Mouse (Mus musculus): ENCODE measurements around the gene Atp5c1. TPM values are rescaled to one million over a fixed set of nuclear protein-coding genes. Genes with fewer than 3 reads are reported as not detected.

The Atp5c1 gene
- polyA plus RNA-seq (2015; fragmentation: Nextera tagmentation; extraction: Ambion mirVana) = 1,497 and 1,501 TPM in 2 replicates

DNA sequence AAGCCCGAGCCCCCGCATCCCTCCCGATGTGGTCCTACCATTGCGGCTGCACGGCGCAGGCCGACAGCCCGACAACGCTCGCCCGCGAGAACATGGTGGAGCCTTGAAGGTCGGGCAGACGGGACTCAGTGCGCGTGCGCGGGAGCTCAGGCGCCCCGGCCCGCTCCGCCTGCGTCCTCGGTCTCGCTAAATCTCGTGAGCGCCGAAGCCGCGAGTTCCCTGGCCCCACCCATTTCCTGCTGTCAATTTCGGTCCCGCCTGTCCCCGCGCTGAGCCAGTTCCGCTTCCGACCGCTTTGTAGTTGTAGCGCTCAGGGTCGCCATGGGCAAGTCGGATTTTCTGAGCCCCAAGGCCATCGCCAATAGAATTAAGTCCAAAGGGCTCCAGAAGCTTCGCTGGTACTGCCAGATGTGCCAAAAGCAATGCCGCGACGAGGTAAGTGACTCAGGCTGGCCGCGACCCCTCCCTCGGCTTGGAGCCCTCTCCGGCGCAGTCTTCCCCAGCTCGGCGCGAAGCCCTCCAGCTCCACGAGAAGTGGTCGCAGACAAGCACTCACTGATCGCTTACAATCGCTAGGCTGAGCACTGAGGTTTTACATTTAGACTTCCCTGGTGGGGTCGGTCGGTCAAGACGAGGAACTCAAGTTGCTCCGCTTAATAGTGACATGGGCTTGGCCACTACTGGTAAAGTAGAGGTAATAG is at the start of gene Atp5c1, which contains the start of gene Kin:
Gene Atp5c1 (minus strand): TSS at position 201 of the 701 bp plus-strand sequence.
Gene Kin (plus strand): TSS at position 284 of the 701 bp plus-strand sequence.
- ATAC-seq (replicated peaks; ENCODE audit: extremely low read depth, insufficient read depth, low FRiP score) = peak; percentile 97
- under 1% methylated on average over 61 of the region's 61 CpGs for WGBS
- Histone ChIP-seq H3K4me2 (ENCODE audit: low read depth, low read length) (peak within 1 kb of the TSS; percentile 87), H3K36me3 (ENCODE audit: control insufficient read depth, insufficient read depth) (peaks cover 3% of the 10 kb centered on the region; the same call in 1 of the 2 replicates), H3K4me3 (ENCODE audit: low read length) (peak within 1 kb of the TSS; percentile 87), H3K4me1 (ENCODE audit: control insufficient read depth, insufficient read depth, low read length) (peaks cover 38% of the 10 kb centered on the region), H3K9me3 (replicated peaks; ENCODE audit: control insufficient read depth, low read length) (no peaks in the 10 kb centered on the region), H3K27ac (ENCODE audit: low read length) (peak within 1 kb of the TSS; percentile 96), H3K9ac (ENCODE audit: low read length) (peak within 1 kb of the TSS; percentile 99), H3K27me3 (ENCODE audit: control insufficient read depth, insufficient read depth, low read length) (no peaks in the 10 kb centered on the region)

DNA sequence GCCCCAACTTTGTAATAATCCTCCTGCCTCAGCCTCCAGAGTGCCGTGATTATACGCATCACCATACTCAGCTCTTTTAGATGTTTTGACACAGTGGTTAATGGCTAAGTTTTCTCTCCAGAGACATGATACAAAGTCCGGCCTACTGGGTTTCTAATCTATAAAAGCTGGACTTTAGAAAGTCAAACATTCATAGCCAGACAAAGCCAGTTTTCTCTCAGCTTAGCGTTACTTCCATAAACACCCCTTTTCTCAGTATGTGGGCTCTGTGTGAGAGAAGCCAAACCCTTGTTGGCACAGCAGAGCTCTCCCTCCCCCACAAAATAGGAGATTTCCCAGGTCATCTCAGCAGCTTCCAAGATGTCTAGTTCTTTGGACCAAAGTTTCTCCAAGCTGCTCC is 48.3 kb upstream of the Atp5c1 start:
- Histone ChIP-seq H3K4me3 (ENCODE audit: low read length) (no peak overlapping the region), H3K9me3 (replicated peaks; ENCODE audit: control insufficient read depth, low read length) (no peaks in the 10 kb centered on the region), H3K27ac (ENCODE audit: low read length) (no peak overlapping the region), H3K4me2 (ENCODE audit: low read depth, low read length) (no peak overlapping the region), H3K4me1 (ENCODE audit: control insufficient read depth, insufficient read depth, low read length) (no peaks in the 10 kb centered on the region), H3K27me3 (ENCODE audit: control insufficient read depth, insufficient read depth, low read length) (no peaks in the 10 kb centered on the region), H3K36me3 (ENCODE audit: control insufficient read depth, insufficient read depth) (no peaks in the 10 kb centered on the region), H3K9ac (ENCODE audit: low read length) (no peak overlapping the region)
- WGBS = 77% methylated on average over 4 of the region's 4 CpGs
- ATAC-seq (replicated peaks; ENCODE audit: extremely low read depth, insufficient read depth, low FRiP score) = no peak

DNA sequence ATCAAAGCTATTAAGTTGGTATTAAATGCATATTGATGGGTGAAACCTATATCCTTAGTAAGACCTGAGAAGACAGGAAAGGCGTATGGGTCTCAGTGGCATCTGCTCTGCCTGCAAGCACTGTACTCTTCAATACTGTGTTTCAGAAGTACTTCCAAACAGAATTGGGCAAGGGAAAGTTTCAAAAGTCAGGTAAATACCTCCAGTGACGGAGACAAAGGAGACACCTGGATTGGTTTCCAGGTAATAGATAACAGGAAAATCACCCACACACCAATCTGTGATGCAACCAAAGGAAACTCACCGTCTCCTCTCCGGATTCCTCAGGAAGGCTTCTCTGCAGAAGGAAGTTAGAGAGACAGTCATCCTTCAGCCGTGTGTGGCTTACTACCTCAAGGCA is 47.2 kb upstream of the Atp5c1 start:
- no peak overlapping the region for H3K4me2 ChIP-seq (ENCODE audit: low read depth, low read length)
- H3K4me3 ChIP-seq (ENCODE audit: low read length) = no peak overlapping the region
- H3K9ac ChIP-seq (ENCODE audit: low read length) = no peak overlapping the region
- H3K27ac ChIP-seq (ENCODE audit: low read length) = no peak overlapping the region
- no peaks in the 10 kb centered on the region for H3K36me3 ChIP-seq (ENCODE audit: control insufficient read depth, insufficient read depth)
- H3K9me3 ChIP-seq (replicated peaks; ENCODE audit: control insufficient read depth, low read length) = no peaks in the 10 kb centered on the region
- WGBS = 80% methylated on average over 5 of the region's 5 CpGs
- no peaks in the 10 kb centered on the region for H3K4me1 ChIP-seq (ENCODE audit: control insufficient read depth, insufficient read depth, low read length)
- no peak for ATAC-seq (replicated peaks; ENCODE audit: extremely low read depth, insufficient read depth, low FRiP score)
- no peaks in the 10 kb centered on the region for H3K27me3 ChIP-seq (ENCODE audit: control insufficient read depth, insufficient read depth, low read length)

DNA sequence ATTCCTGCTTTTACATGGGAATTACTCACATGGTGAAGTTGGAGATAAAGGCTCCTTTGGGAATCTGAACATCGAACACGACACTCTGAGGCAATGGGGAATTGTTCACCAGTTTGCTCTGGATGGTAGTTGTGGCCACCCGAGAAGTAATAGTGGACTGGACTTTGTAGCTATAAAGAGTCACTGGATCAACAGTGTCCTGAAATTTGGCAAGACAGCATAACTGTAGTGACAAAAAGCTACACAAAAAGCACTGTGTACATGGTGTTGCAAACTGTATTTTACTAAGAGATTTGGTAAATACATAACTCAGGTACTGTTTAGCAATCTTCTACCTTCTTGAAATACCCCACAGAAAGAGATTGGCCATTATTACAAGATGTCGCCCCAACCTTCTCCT is 45.8 kb upstream of the Atp5c1 start:
- Histone ChIP-seq H3K9ac (ENCODE audit: low read length) (no peak overlapping the region), H3K27me3 (ENCODE audit: control insufficient read depth, insufficient read depth, low read length) (no peaks in the 10 kb centered on the region), H3K4me2 (ENCODE audit: low read depth, low read length) (no peak overlapping the region), H3K27ac (ENCODE audit: low read length) (no peak overlapping the region), H3K4me3 (ENCODE audit: low read length) (no peak overlapping the region), H3K4me1 (ENCODE audit: control insufficient read depth, insufficient read depth, low read length) (no peaks in the 10 kb centered on the region), H3K36me3 (ENCODE audit: control insufficient read depth, insufficient read depth) (no peaks in the 10 kb centered on the region), H3K9me3 (replicated peaks; ENCODE audit: control insufficient read depth, low read length) (no peaks in the 10 kb centered on the region)
- ATAC-seq (replicated peaks; ENCODE audit: extremely low read depth, insufficient read depth, low FRiP score) = no peak
- 83% methylated on average over 4 of the region's 4 CpGs for WGBS

DNA sequence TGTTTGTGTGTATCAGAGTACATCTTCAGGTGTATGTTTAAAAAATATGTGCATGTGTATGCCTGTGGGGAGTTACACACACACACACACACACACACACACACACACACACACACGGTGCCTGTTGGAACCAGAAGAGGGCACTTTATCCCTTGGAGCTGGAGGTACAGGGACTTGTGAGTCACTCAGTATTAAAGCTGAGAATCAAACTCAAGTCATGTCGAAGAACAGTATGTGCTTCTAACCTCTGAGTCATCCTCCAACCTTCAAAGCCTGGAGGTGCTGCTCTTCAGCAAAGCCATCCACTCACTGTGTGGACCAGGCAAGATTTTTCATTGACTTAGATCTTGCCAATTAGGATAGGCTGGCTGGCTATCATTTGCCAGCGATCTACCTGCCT is 41.5 kb upstream of the Atp5c1 start:
- 65% methylated on average over 3 of the region's 3 CpGs for WGBS
- Histone ChIP-seq H3K9me3 (replicated peaks; ENCODE audit: control insufficient read depth, low read length) (no peaks in the 10 kb centered on the region), H3K4me2 (ENCODE audit: low read depth, low read length) (no peak overlapping the region), H3K27ac (ENCODE audit: low read length) (no peak overlapping the region), H3K4me3 (ENCODE audit: low read length) (no peak overlapping the region), H3K36me3 (ENCODE audit: control insufficient read depth, insufficient read depth) (no peaks in the 10 kb centered on the region), H3K9ac (ENCODE audit: low read length) (no peak overlapping the region), H3K4me1 (ENCODE audit: control insufficient read depth, insufficient read depth, low read length) (no peaks in the 10 kb centered on the region), H3K27me3 (ENCODE audit: control insufficient read depth, insufficient read depth, low read length) (no peaks in the 10 kb centered on the region)
- no peak for ATAC-seq (replicated peaks; ENCODE audit: extremely low read depth, insufficient read depth, low FRiP score)

DNA sequence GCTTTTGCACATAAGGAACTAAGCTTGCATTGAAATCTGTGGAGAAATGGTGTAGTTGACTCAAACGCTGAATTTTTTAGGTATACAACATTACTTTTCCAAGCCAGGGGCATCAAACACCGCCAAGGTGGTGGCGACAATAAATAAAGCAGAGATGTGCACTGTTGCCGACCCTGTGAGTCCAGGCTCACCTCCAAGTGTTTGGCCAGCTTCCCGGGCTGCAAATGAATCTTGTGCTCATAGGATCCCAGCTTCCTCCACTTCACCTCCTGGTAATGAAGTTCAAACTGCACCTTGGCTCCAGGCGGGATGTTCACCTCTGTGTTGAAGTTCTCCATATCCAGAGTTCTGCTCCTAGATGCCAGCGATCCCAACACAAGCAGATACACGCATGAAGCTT is 39.0 kb upstream of the Atp5c1 start:
- Histone ChIP-seq H3K4me3 (ENCODE audit: low read length) (no peak overlapping the region), H3K4me2 (ENCODE audit: low read depth, low read length) (no peak overlapping the region), H3K27me3 (ENCODE audit: control insufficient read depth, insufficient read depth, low read length) (no peaks in the 10 kb centered on the region), H3K9ac (ENCODE audit: low read length) (no peak overlapping the region), H3K36me3 (ENCODE audit: control insufficient read depth, insufficient read depth) (no peaks in the 10 kb centered on the region), H3K9me3 (replicated peaks; ENCODE audit: control insufficient read depth, low read length) (no peaks in the 10 kb centered on the region), H3K27ac (ENCODE audit: low read length) (no peak overlapping the region), H3K4me1 (ENCODE audit: control insufficient read depth, insufficient read depth, low read length) (no peaks in the 10 kb centered on the region)
- 78% methylated on average over 8 of the region's 8 CpGs for WGBS
- ATAC-seq (replicated peaks; ENCODE audit: extremely low read depth, insufficient read depth, low FRiP score) = no peak

DNA sequence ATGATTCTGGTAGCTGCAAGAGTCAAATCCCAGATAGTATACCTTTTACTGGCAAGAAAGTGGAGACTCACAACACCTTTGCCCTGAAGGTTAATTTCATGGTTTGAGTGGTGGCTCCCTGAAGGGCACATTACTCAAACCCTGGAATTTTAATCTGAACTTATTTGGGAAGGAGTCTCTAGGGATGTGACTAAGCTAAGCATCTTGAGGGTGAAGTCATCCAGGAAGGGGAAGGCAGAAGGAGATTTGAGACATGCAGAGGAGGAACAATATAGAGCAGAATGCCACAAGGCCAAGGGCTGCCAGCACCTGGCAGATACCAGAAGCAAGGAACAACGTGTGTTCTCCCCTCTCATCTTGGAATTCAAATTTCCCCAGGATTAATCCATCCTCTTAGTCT is 38.4 kb upstream of the Atp5c1 start:
- Histone ChIP-seq H3K4me2 (ENCODE audit: low read depth, low read length) (no peak overlapping the region), H3K9ac (ENCODE audit: low read length) (no peak overlapping the region), H3K9me3 (replicated peaks; ENCODE audit: control insufficient read depth, low read length) (no peaks in the 10 kb centered on the region), H3K27me3 (ENCODE audit: control insufficient read depth, insufficient read depth, low read length) (no peaks in the 10 kb centered on the region), H3K36me3 (ENCODE audit: control insufficient read depth, insufficient read depth) (no peaks in the 10 kb centered on the region), H3K4me1 (ENCODE audit: control insufficient read depth, insufficient read depth, low read length) (no peaks in the 10 kb centered on the region), H3K27ac (ENCODE audit: low read length) (no peak overlapping the region), H3K4me3 (ENCODE audit: low read length) (no peak overlapping the region)
- no peak for ATAC-seq (replicated peaks; ENCODE audit: extremely low read depth, insufficient read depth, low FRiP score)
- 46% methylated on average over 1 of the region's 1 CpGs for WGBS

DNA sequence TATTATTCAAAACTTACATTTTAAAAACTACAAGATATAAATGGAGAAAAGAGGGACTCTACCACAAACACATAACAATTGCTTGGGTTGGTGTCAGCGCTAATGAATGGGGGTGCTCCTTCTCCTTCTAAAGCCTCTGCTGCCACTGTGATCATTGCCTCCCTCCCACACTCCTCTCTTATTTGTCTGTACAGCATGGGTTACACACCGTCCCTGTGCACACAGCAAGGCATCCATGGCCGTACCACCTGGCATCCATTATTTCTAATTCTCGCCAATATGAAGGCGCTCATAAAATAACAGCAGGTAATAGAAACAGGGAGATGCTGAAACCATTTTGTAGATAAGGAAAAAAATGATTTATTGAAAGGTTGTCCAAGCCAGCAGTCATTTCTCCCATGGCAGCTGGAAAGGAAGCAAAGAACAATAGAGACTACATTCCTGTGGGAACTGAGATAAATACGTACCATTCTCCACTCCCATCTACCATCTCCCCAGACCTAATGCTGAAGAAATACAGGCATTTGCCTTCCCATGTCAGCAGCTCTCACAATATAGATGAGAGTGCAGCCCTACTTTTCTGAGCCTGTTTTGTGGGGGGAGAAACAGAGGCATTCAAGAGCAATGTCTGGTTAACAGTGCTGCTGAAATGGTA is 28.4 kb upstream of the Atp5c1 start:
- 63% methylated on average over 6 of the region's 6 CpGs for WGBS
- no peak overlapping the region for H3K27ac ChIP-seq (ENCODE audit: low read length)
- ATAC-seq (replicated peaks; ENCODE audit: extremely low read depth, insufficient read depth, low FRiP score) = no peak
- H3K4me2 ChIP-seq (ENCODE audit: low read depth, low read length) = no peak overlapping the region
- no peak overlapping the region for H3K9ac ChIP-seq (ENCODE audit: low read length)
- no peaks in the 10 kb centered on the region for H3K27me3 ChIP-seq (ENCODE audit: control insufficient read depth, insufficient read depth, low read length)
- no peaks in the 10 kb centered on the region for H3K9me3 ChIP-seq (replicated peaks; ENCODE audit: control insufficient read depth, low read length)
- no peak overlapping the region for H3K4me3 ChIP-seq (ENCODE audit: low read length)
- no peaks in the 10 kb centered on the region for H3K4me1 ChIP-seq (ENCODE audit: control insufficient read depth, insufficient read depth, low read length)
- H3K36me3 ChIP-seq (ENCODE audit: control insufficient read depth, insufficient read depth) = no peaks in the 10 kb centered on the region

DNA sequence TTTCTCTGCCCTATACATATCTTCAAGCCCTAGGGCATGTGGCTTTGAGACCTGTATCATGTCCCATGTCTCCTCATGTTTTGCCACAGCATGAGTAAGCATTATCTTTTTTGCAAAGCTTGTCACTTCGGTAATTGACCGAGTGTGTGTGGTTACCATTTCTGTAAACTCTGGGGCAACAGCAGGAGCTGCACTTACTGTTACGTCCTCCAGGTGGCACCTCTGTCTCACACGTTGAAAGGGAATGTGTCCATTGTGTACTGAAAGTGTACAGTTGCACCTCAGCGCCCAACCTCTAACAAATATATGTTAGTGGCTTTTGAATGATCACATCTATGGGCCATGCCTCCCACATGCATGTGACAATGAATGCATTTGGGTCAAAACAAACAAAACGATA is 20.9 kb upstream of the Atp5c1 start:
- Histone ChIP-seq H3K4me1 (ENCODE audit: control insufficient read depth, insufficient read depth, low read length) (no peaks in the 10 kb centered on the region), H3K4me2 (ENCODE audit: low read depth, low read length) (no peak overlapping the region), H3K9ac (ENCODE audit: low read length) (no peak overlapping the region), H3K4me3 (ENCODE audit: low read length) (no peak overlapping the region), H3K36me3 (ENCODE audit: control insufficient read depth, insufficient read depth) (no peaks in the 10 kb centered on the region), H3K27me3 (ENCODE audit: control insufficient read depth, insufficient read depth, low read length) (no peaks in the 10 kb centered on the region), H3K9me3 (replicated peaks; ENCODE audit: control insufficient read depth, low read length) (no peaks in the 10 kb centered on the region), H3K27ac (ENCODE audit: low read length) (no peak overlapping the region)
- ATAC-seq (replicated peaks; ENCODE audit: extremely low read depth, insufficient read depth, low FRiP score) = no peak
- WGBS = 31% methylated on average over 6 of the region's 6 CpGs

All from heart, embryonic 16.5 days (tissue).